Mouse (Mus musculus) CH12.LX (cell line): ENCODE measurements around the gene Mpst. TPM values are rescaled to one million over a fixed set of nuclear protein-coding genes. Genes with fewer than 3 reads are reported as not detected.

Source experiments
- DNase-seq: peaks from one replicate; pipeline ENCODE4 v3.0.0-alpha.2; 2013; ENCODE audit errors: extremely low read depth
- H3K27ac ChIP-seq: 2 replicates; pipeline ENCODE4 v1.5.1; 2012; ENCODE audit warnings: low read depth, mild to moderate bottlenecking, control low read depth, moderate library complexity; ENCODE audit not compliant: insufficient read depth
- H3K27me3 ChIP-seq: replicated peaks from 2 replicates; pipeline ENCODE3; 2012; ENCODE audit warnings: inconsistent platforms
- H3K36me3 ChIP-seq, 2 experiments: replicated peaks in 1 of 2; 2 replicates each; pipeline versions ENCODE3 to v1.6.1; 2012; ENCODE audit warnings: inconsistent platforms in 1 of 2, low read length in 1 of 2, mild to moderate bottlenecking in 1 of 2, mixed read lengths in 1 of 2, moderate library complexity in 1 of 2; ENCODE audit not compliant: control insufficient read depth in 1 of 2, insufficient read depth in 1 of 2
- H3K4me1 ChIP-seq, 2 experiments: 2 replicates each; pipeline ENCODE4 v1.6.1; 2012; ENCODE audit warnings: inconsistent platforms in 1 of 2, moderate library complexity in 1 of 2; ENCODE audit not compliant: insufficient read depth in 2 of 2, control insufficient read depth in 1 of 2
- H3K4me2 ChIP-seq: 2 replicates; pipeline ENCODE4 v1.6.1; 2012; ENCODE audit warnings: low read depth, mild to moderate bottlenecking, control low read depth; ENCODE audit not compliant: poor library complexity, insufficient read depth, severe bottlenecking
- H3K4me3 ChIP-seq, 3 experiments: fragments of 150-350 bp in 1 of 3; sonication (generic) in 1 of 3; replicated peaks in 1 of 3; 2 replicates each; pipeline versions ENCODE3 to v1.5.1; 2011 to 2012; ENCODE audit warnings: low read depth in 2 of 3, low read length in 2 of 3, mild to moderate bottlenecking in 2 of 3, moderate library complexity in 2 of 3, control low read depth in 1 of 3, improper control_type of control experiment in 1 of 3, inconsistent platforms in 1 of 3, mixed read lengths in 1 of 3; ENCODE audit not compliant: poor library complexity in 1 of 3
- H3K79me2 ChIP-seq: replicated peaks from 2 replicates; pipeline ENCODE4 v1.6.1; 2012; ENCODE audit warnings: mild to moderate bottlenecking, moderate library complexity; ENCODE audit not compliant: control insufficient read depth, poor library complexity, insufficient read depth, severe bottlenecking; ENCODE audit errors: extremely low read depth
- H3K9ac ChIP-seq: 2 replicates; pipeline ENCODE4 v1.6.1; 2012; ENCODE audit warnings: low read depth, mild to moderate bottlenecking, control low read depth, moderate library complexity; ENCODE audit not compliant: insufficient read depth
- H3K9me3 ChIP-seq: replicated peaks from 2 replicates; pipeline ENCODE3; 2012; ENCODE audit warnings: low read length, inconsistent platforms, mixed read lengths
- CHD1 ChIP-seq: IDR thresholded peaks from 2 replicates; pipeline ENCODE4 v1.6.1; 2012; ENCODE audit warnings: low read depth, low read length, improper control_type of control experiment, inconsistent platforms
- CTCF ChIP-seq, 2 experiments: IDR thresholded peaks in 1 of 2; conservative IDR thresholded peaks in 1 of 2; 2 replicates each; pipeline ENCODE4 v1.5.1; 2011 to 2012; ENCODE audit warnings: low read depth in 2 of 2, low read length in 2 of 2, improper control_type of control experiment in 1 of 2, inconsistent platforms in 1 of 2, mild to moderate bottlenecking in 1 of 2, moderate library complexity in 1 of 2
- E2F4 ChIP-seq: IDR thresholded peaks from 2 replicates; pipeline ENCODE4 v1.6.1; 2011; ENCODE audit warnings: low read depth, low read length, improper control_type of control experiment; ENCODE audit not compliant: insufficient replicate concordance
- ELF1 ChIP-seq: IDR thresholded peaks from 2 replicates; pipeline ENCODE4 v1.6.1; 2014; ENCODE audit warnings: low read depth, mild to moderate bottlenecking, inconsistent platforms, low read length, improper control_type of control experiment
- EP300 ChIP-seq: IDR thresholded peaks from 2 replicates; pipeline ENCODE4 v1.6.1; 2011; ENCODE audit warnings: low read length, improper control_type of control experiment
- ETS1 ChIP-seq: conservative IDR thresholded peaks from 2 replicates; pipeline ENCODE4 v1.6.1; 2012; ENCODE audit warnings: low read depth, mild to moderate bottlenecking, inconsistent platforms, low read length, improper control_type of control experiment, moderate library complexity
- GABPA ChIP-seq: IDR thresholded peaks from 2 replicates; pipeline ENCODE4 v1.6.1; 2012; ENCODE audit warnings: low read depth, low read length, improper control_type of control experiment, inconsistent platforms; ENCODE audit not compliant: insufficient replicate concordance
- JUND ChIP-seq: conservative IDR thresholded peaks from 2 replicates; pipeline ENCODE4 v1.6.1; 2011; ENCODE audit warnings: low read depth, low read length, improper control_type of control experiment
- MAFK ChIP-seq: IDR thresholded peaks from 2 replicates; pipeline ENCODE4 v1.6.1; 2011; ENCODE audit warnings: low read length, improper control_type of control experiment; ENCODE audit not compliant: insufficient replicate concordance
- MAX ChIP-seq: IDR thresholded peaks from 2 replicates; pipeline ENCODE4 v1.6.1; 2011; ENCODE audit warnings: low read length, improper control_type of control experiment
- NELFE ChIP-seq: IDR thresholded peaks from 2 replicates; pipeline ENCODE4 v1.6.1; 2011; ENCODE audit warnings: low read depth, low read length, improper control_type of control experiment
- NRF1 ChIP-seq: IDR thresholded peaks from 2 replicates; pipeline ENCODE4 v1.6.1; 2014; ENCODE audit warnings: low read depth, mild to moderate bottlenecking, inconsistent platforms, low read length, improper control_type of control experiment, moderate library complexity
- POLR2AphosphoS2 ChIP-seq: IDR thresholded peaks from 2 replicates; pipeline ENCODE4 v1.6.1; 2011; ENCODE audit warnings: low read depth, low read length, improper control_type of control experiment
- RCOR1 ChIP-seq: conservative IDR thresholded peaks from 2 replicates; pipeline ENCODE4 v1.6.1; 2012; ENCODE audit warnings: low read depth, mild to moderate bottlenecking, inconsistent platforms, low read length, improper control_type of control experiment
- SIN3A ChIP-seq: IDR thresholded peaks from 2 replicates; pipeline ENCODE4 v1.6.1; 2012; ENCODE audit warnings: low read length, improper control_type of control experiment, inconsistent platforms
- TCF12 ChIP-seq: IDR thresholded peaks from 2 replicates; pipeline ENCODE4 v1.6.1; 2014; ENCODE audit warnings: low read depth, mild to moderate bottlenecking, inconsistent platforms, low read length, improper control_type of control experiment
- ZC3H11A ChIP-seq: IDR thresholded peaks from 2 replicates; pipeline ENCODE4 v1.6.1; 2012; ENCODE audit warnings: low read depth, mild to moderate bottlenecking, inconsistent platforms, low read length, improper control_type of control experiment
- ZNF384 ChIP-seq: IDR thresholded peaks from 2 replicates; pipeline ENCODE4 v1.6.1; 2012; ENCODE audit warnings: low read depth, low read length, improper control_type of control experiment, inconsistent platforms
- dilution Hi-C: fragments of 300-500 bp; cut with MboI; formaldehyde crosslinking; loops from 2 replicates; pipeline ENCODE4 v1.14.3; 2020; ENCODE audit warnings: low sequenced_read_pairs; ENCODE audit not compliant: extremely low pct_unique_long_range_greater_than_20kb, extremely low pct_ligation_motif_present
- in situ Hi-C: fragments of 300-500 bp; cut with MboI; formaldehyde crosslinking; loops from 3 replicates; pipeline ENCODE4 v1.14.3; 2019; ENCODE audit warnings: low sequenced_read_pairs, low pct_ligation_motif_present, low pct_unique_long_range_greater_than_20kb, mixed read lengths
- polyA plus RNA-seq: library from polyadenylated mRNA; unstranded; fragments of >175 nt; gene quantifications from 2 replicates; pipeline ENCODE4 v1.2.1, GENCODE M21; 2012; ENCODE audit warnings: low read depth; ENCODE audit not compliant: insufficient read length
- total RNA-seq, 2 experiments: library from RNA; depleted of rRNA; stranded (reverse); fragments of 300-350 nt in 1 of 2; fragments of >200 nt in 1 of 2; gene quantifications; 2 replicates each; pipeline ENCODE4 v1.2.3; 2012 to 2014

The Mpst gene
- total and polyA plus RNA-seq, 3 experiments, result 24.4 to 46.3 (median 27.0) TPM

- H3K4me3 ChIP-seq, result peak overlapping the region in 1 of 3 experiments; percentile 6
- peak overlapping the region; percentile 42; the same call in 1 of the 2 replicates for H3K4me2 ChIP-seq
- in situ Hi-C loops (loop anchor here (25.0 kb wide), 1 partner anchor 301 kb away; no protein-coding TSS in a partner anchor), dilution Hi-C loops (no loop called here)
- peaks cover 18 to 48% of the 10 kb centered on the region in 2 experiments for H3K4me1 ChIP-seq
- H3K9ac ChIP-seq, result no peak overlapping the region
- no peak for DNase-seq
- H3K36me3 ChIP-seq, result no peaks in the 10 kb centered on the region
- H3K27ac ChIP-seq, result no peak overlapping the region
- no peak for TF ChIP-seq ETS1
- H3K27me3 ChIP-seq, result peaks cover 59% of the 10 kb centered on the region
- no peaks in the 10 kb centered on the region for H3K79me2 ChIP-seq
- H3K9me3 ChIP-seq, result no peaks in the 10 kb centered on the region
Observed at GRCm38 (mm10) chr15:78436380-78437192, 30.4 kb downstream of the Mpst start.

- peak overlapping the region; percentile 42; the same call in 1 of the 2 replicates for H3K4me2 ChIP-seq
- TF ChIP-seq E2F4 (no peak), RCOR1 (no peak), JUND (no peak), CTCF (conservative IDR thresholded peaks at IDR 0.05 in 1 of 2, IDR thresholded peaks at IDR 0.05 in 1 of 2; ENCODE audit: low read depth in 2 of 2, low read length in 2 of 2) (no peak), SIN3A (no peak), POLR2AphosphoS2 (no peak), ELF1 (no peak), MAFK (no peak), NELFE (no peak), ZNF384 (no peak), CHD1 (no peak), MAX (no peak), GABPA (no peak), EP300 (no peak), NRF1 (no peak), ZC3H11A (no peak), TCF12 (no peak)
- TF ChIP-seq, all 38 proteins: peak for 0
- Histone ChIP-seq H3K4me1 (peaks cover 19 to 42% of the 10 kb centered on the region in 2 experiments), H3K9ac (no peak overlapping the region), H3K27ac (no peak overlapping the region), H3K36me3 (no peaks in the 10 kb centered on the region), H3K4me3 (no peak overlapping the region), H3K79me2 (no peaks in the 10 kb centered on the region), H3K27me3 (peaks cover 59% of the 10 kb centered on the region), H3K9me3 (no peaks in the 10 kb centered on the region)
- dilution Hi-C loops (no loop called here), in situ Hi-C loops (loop anchor here (25.0 kb wide), 1 partner anchor 300 kb away; no protein-coding TSS in a partner anchor)
- no peak for DNase-seq
Observed at GRCm38 (mm10) chr15:78437237-78438017, 31.2 kb downstream of the Mpst start.
